Mouse (Mus musculus) embryonic facial prominence, embryonic 12.5 days (tissue): Measurements from ENCODE around the gene Trrap. TPM values are rescaled to one million over a fixed set of nuclear protein-coding genes. Genes with fewer than 3 reads are reported as not detected.

Experiments
- ATAC-seq: fragments of 200-750 bp; cut with Nextera tagmentation; 2 replicates; pipeline ENCODE4 v1.8.0; 2017; ENCODE audit not compliant: insufficient number of reproducible peaks, insufficient read depth, low FRiP score, low TSS enrichment
- H3K27ac ChIP-seq: fragments of 300-500 bp; sonication (generic); 2 replicates; pipeline ENCODE4 v1.5.1; 2016; ENCODE audit warnings: mild to moderate bottlenecking
- H3K27me3 ChIP-seq: fragments of 300-500 bp; sonication (generic); 2 replicates; pipeline ENCODE4 v1.6.1; 2016; ENCODE audit warnings: mild to moderate bottlenecking, moderate library complexity
- H3K36me3 ChIP-seq: fragments of 300-500 bp; sonication (generic); 2 replicates; pipeline ENCODE4 v1.6.1; 2016; ENCODE audit warnings: mild to moderate bottlenecking
- H3K4me1 ChIP-seq: fragments of 300-500 bp; sonication (generic); 2 replicates; pipeline ENCODE4 v1.6.1; 2016
- H3K4me2 ChIP-seq: fragments of 300-500 bp; sonication (generic); replicated peaks from 2 replicates; pipeline ENCODE4 v1.6.1; 2016; ENCODE audit warnings: mild to moderate bottlenecking, moderate library complexity
- H3K4me3 ChIP-seq: fragments of 300-500 bp; sonication (generic); 2 replicates; pipeline ENCODE4 v1.5.1; 2016; ENCODE audit warnings: mild to moderate bottlenecking
- H3K9ac ChIP-seq: fragments of 300-500 bp; sonication (generic); 2 replicates; pipeline ENCODE4 v1.6.1; 2016; ENCODE audit warnings: mild to moderate bottlenecking, moderate library complexity
- H3K9me3 ChIP-seq: fragments of 300-500 bp; sonication (generic); 2 replicates; pipeline ENCODE4 v1.6.1; 2016; ENCODE audit warnings: mild to moderate bottlenecking, moderate library complexity
- WGBS: fragments of 180-500 bp; shearing (Covaris S2); methylation state at CpG from one replicate; pipeline ENCODE4 v1.1.7; 2016; 5-methylcytosine and 5-hydroxymethylcytosine counted together
- microRNA-seq: library from miRNA; unstranded; fragments of <30 nt; microRNA quantifications from one replicate; pipeline ENCODE4, GENCODE M21; 2017
- polyA plus RNA-seq: library from polyadenylated mRNA; unstranded; fragments of >200 nt; fragmentation: Nextera tagmentation; extraction: Ambion mirVana; gene quantifications from 2 replicates; pipeline ENCODE4 v1.2.1, GENCODE M21; 2016

Gene Trrap
- polyA plus RNA-seq, 1 experiment from 2014 or later: 95.8 TPM

DNA sequence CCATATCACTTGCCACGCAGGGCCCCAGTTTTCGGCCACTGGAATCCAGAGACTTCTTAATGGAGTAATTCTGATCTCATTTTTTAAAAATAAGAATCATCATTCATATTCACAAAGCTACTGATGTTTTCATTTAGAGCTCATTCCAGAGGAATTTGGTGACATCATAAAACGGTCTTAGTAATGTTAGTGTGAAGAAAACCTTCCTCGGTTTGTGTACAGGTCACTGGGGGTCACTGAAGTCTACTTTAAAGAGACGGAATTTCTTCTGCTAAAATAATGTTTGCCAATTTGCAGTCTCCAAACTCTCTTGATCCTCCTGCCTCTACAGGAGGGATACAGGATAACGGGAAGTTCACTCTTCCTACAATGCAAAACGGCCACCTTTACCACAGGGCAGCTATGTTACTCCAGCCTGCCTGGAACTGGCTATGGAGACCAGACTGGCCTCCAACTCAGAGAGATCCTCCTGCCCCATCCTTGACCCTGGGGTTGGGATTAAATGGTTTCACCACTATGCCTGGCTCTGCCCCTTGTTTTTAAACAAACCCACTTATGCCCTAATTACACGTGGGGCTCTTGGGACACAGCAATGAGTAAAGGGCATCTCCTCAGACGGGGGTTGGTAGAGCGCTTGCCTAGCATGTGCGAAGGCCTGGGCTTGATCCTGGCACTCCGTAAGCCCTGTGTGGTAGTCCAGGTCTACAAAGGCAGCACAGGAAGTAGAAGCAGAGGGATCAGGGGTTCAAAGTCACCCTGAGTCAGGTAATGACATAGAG lies 137.0 kb downstream of the Trrap start:
- no peaks in the 10 kb centered on the region for H3K9me3 ChIP-seq
- no peak overlapping the region for H3K4me2 ChIP-seq
- no peak overlapping the region for H3K4me3 ChIP-seq
- peak overlapping the region; percentile 33; the same call in 1 of the 2 replicates for H3K27ac ChIP-seq
- no peak overlapping the region for H3K9ac ChIP-seq
- H3K36me3 ChIP-seq: peaks cover 16% of the 10 kb centered on the region
- ATAC-seq: no peak
- WGBS: 61% methylated on average over 12 of the region's 12 CpGs
- no peaks in the 10 kb centered on the region for H3K27me3 ChIP-seq
- peaks cover 24% of the 10 kb centered on the region for H3K4me1 ChIP-seq

DNA sequence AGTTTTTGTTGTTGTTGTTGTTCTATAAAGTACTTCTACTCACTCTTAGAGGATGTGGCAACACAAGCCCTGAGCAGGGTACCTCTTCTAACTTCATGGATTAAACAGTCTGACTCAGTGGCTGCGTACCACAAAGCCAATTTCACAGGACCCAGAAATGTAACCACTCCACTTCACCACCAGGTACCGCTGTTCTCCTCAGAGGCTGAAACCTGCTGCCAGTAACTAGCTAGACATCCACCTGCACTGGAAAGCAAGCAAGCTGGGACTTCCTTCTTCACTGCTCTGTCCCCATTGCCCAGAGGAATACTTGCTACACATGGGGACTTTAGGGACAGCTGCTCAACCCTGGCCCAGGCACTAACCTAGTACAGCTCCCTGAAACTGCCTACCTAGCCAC lies 140.1 kb downstream of the Trrap start:
- H3K4me2 ChIP-seq: no peak overlapping the region
- peaks cover 16% of the 10 kb centered on the region for H3K4me1 ChIP-seq
- H3K27ac ChIP-seq: no peak overlapping the region
- WGBS: 61% methylated on average over 2 of the region's 2 CpGs
- no peak for ATAC-seq
- H3K27me3 ChIP-seq: no peaks in the 10 kb centered on the region
- no peaks in the 10 kb centered on the region for H3K9me3 ChIP-seq
- H3K9ac ChIP-seq: no peak overlapping the region
- no peak overlapping the region for H3K4me3 ChIP-seq
- H3K36me3 ChIP-seq: no peaks in the 10 kb centered on the region

Small RNA genes lying within 50 kb of the gene (microRNA-seq; reads per million reads assigned to microRNA genes)
- gene Mir7039: not detected

Other genes starting within 250 kb of the Trrap start
- 0.78 and 0.85 TPM in 2 replicates for gene Nptx2, start 221.8 kb upstream of the Trrap start, polyA plus RNA-seq
- 1.7 and 4.6 TPM in 2 replicates for gene Tmem130, start 5.9 kb upstream of the Trrap start, polyA plus RNA-seq
- 24.9 and 26.6 TPM in 2 replicates for gene Smurf1, start 198.1 kb downstream of the Trrap start, polyA plus RNA-seq